Mouse (Mus musculus) cerebellum, postnatal 36 days (tissue): ENCODE measurements around the gene Nf1.

Experiments used
- DNase-seq, 2 experiments: peaks; one replicate each; pipeline ENCODE4 v3.0.0; 2021 to 2022; ENCODE audit warnings: mixed read lengths in 2 of 2

Gene Nf1

GRCm38 (mm10) chr11:79329585-79329984, 9.9 kb upstream of the Nf1 start:
- DNase-seq = no peak

- no peak for DNase-seq
Observed at GRCm38 (mm10) chr11:79335077-79335476, 4.4 kb upstream of the Nf1 start.

GRCm38 (mm10) chr11:79336722-79337267, 2.7 kb upstream of the Nf1 start:
- DNase-seq = peak; percentile 14 to 16

- peak in 1 of 2 experiments; percentile 14 for DNase-seq
Observed at GRCm38 (mm10) chr11:79338621-79339020, 872 bp upstream of the Nf1 start.

- DNase-seq = peak; percentile 23 to 50
Observed at GRCm38 (mm10) chr11:79339808-79340781, 602 bp downstream of the Nf1 start.

GRCm38 (mm10) chr11:79356995-79357394, 17.5 kb downstream of the Nf1 start:
- no peak for DNase-seq

GRCm38 (mm10) chr11:79357397-79357796, 17.9 kb downstream of the Nf1 start:
- no peak for DNase-seq

- no peak for DNase-seq
Observed at GRCm38 (mm10) chr11:79364956-79365355, 25.5 kb downstream of the Nf1 start.

GRCm38 (mm10) chr11:79366284-79366683, 26.8 kb downstream of the Nf1 start:
- DNase-seq = no peak

GRCm38 (mm10) chr11:79373031-79373430, 33.5 kb downstream of the Nf1 start:
- no peak for DNase-seq

GRCm38 (mm10) chr11:79398336-79398735, 58.8 kb downstream of the Nf1 start:
- peak; percentile 89 to 91 for DNase-seq

GRCm38 (mm10) chr11:79403625-79404319, 64.3 kb downstream of the Nf1 start:
- DNase-seq = no peak

GRCm38 (mm10) chr11:79413761-79414513, 74.4 kb downstream of the Nf1 start:
- no peak for DNase-seq

GRCm38 (mm10) chr11:79422496-79422895, 83.0 kb downstream of the Nf1 start:
- no peak for DNase-seq

GRCm38 (mm10) chr11:79426571-79426970, 87.1 kb downstream of the Nf1 start:
- DNase-seq = no peak

- no peak for DNase-seq
Observed at GRCm38 (mm10) chr11:79427638-79428037, 88.1 kb downstream of the Nf1 start.

GRCm38 (mm10) chr11:79435252-79435651, 95.8 kb downstream of the Nf1 start:
- no peak for DNase-seq

GRCm38 (mm10) chr11:79448361-79448760, 108.9 kb downstream of the Nf1 start:
- no peak for DNase-seq

GRCm38 (mm10) chr11:79452966-79453365, 113.5 kb downstream of the Nf1 start:
- DNase-seq = no peak

GRCm38 (mm10) chr11:79457928-79458327, 118.4 kb downstream of the Nf1 start:
- DNase-seq = no peak

- DNase-seq = no peak
Observed at GRCm38 (mm10) chr11:79459846-79460245, 120.4 kb downstream of the Nf1 start.

- no peak for DNase-seq
Observed at GRCm38 (mm10) chr11:79460756-79461450, 121.4 kb downstream of the Nf1 start.
